Mouse (Mus musculus) hindlimb bud, embryonic 11.5 days (tissue): ENCODE results near the gene Ints5.

Source experiments
- DNase-seq: peaks from one replicate; pipeline ENCODE4 v3.0.0-alpha.2; 2012; ENCODE audit warnings: low read depth, low spot score; ENCODE audit errors: extremely low spot score

The Ints5 gene

DNA sequence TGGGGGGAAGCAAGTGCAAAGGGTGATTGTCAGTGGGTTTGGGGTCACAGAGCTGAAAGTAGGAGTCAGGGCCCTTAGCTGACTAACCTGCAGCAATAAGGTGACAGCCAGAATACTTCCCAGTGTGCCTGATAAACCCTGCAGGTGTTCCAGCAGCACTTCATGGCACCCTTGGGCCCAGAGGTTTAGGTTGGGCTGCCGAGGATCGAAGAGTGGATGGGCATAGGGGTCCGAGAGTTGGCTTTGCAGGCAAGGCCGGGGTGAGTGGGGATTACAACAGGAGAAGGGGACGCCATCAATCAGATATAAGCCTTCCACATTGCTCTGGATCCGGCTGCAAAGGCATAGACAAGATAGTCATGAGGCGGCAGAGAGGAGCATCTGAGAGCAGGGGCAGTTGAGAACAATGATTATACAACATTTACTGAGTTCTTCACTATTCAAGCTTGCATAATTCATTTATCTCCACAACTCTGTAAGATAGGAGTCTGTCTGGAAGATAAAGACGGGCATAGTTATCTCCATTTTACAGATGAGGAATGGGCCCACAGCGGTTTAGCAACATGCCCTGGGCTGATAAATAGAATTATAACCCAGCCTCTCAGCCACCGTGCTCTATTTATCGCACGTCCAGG, 35.2 kb downstream of the Ints5 start:
- DNase-seq = no peak

DNA sequence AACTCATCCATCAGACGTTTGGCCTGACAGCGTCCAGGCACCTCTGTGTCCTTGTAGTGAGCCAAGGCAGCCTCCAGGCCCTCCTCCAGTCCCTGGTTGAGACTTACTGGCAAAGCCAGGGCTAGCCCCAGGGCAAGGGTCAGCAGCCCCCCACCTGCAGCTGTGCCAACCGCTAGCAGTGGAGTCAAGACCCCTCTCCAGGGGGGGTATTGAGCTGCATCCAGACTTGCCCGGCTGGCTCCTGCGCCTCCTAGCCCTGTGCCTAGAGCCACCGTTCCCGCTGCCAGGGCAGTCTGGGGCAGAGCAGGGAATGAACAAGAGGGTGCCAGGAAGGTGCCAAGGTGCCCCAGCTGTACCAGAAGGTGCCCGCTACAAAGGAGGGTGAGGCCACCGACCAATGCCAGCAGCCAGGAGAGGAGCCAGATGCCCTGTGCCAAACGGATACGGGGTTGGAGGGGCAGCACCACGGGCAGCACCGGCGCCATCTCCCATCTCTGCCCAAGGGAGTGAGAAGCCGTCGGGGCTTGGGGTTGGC, 36.0 kb downstream of the Ints5 start:
- no peak for DNase-seq

DNA sequence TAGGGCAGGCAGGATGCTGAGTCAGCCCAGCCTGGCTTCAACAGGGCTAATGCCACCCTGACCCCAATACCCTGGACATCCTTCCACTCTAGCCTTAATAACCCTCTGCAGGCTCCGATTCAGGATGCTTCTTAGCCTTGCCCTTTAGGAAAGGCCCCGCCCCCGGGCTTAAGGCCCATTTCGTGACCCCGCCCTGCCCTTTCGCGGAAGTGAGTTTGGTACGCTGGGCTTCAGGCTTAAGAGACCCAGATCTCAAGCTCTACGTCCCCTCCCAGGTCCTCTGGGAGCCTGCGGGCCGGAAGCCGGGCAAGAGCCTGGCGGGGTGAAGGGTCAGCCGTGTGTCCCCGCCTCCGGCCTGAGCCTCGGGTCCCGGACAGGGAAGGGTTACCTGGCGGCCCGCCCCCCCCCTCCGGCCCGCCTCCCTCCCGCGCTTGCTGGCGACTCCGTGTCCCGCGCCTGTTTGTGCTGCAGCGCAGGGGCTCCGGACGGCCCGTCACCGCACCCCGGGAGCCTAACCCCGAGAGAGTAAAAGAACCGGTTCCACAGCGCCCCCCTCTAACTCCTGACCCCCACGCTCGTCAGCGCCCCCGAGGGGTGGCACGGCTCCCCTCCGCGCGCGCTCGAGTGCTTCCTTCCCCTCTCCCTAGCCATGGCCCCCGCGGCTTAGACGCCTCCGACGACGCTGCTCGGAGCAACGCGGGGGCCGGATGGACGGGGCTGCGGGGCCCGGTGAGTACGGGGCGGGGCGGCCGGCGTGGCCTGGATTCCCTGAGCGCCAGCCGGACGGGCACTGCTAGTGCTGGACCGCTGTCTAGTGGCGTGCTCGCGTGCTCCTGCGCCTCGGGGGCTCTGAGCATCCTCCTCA, 36.7 kb downstream of the Ints5 start, which contains the start of the genes Rom1 and Eml3:
Rom1 (minus strand) TSS at position 133 of the 865 bp plus-strand sequence.
Eml3 (plus strand) TSS at position 329 of the 865 bp plus-strand sequence.
- no peak for DNase-seq

GRCm38 (mm10) chr19:8930117-8930516, 37.3 kb downstream of the Ints5 start:
- no peak for DNase-seq

GRCm38 (mm10) chr19:8930771-8931170, 38.0 kb downstream of the Ints5 start:
- DNase-seq = no peak

- DNase-seq = no peak
Observed at GRCm38 (mm10) chr19:8936736-8937135, 43.9 kb downstream of the Ints5 start.

DNA sequence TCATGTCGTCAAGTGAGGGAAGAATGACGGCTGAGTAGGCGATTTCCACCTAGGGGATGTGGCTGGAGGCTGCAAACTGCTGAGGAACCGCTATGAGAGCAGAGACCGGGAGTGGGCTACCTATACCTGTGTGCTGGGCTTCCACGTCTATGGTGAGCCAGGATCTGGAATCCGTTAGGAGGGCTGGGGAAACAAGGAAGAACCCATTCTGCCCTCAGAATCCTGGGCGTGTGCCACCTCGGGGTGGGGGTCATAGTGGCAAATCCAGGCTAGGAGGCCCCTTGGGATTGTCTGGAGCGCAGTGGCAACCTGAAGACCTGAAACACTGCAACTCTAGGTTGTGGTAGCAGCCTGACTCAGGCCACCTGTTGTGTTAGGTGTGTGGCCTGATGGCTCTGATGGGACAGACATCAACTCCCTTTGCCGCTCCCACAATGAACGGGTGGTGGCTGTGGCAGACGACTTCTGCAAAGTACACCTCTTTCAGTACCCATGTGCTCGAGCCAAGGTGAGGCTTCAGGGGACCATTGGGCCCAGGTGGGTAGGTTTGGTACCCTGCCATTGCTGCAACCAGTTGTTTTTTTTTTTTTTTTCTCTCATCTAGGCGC, 47.8 kb downstream of the Ints5 start:
- DNase-seq = no peak

DNA sequence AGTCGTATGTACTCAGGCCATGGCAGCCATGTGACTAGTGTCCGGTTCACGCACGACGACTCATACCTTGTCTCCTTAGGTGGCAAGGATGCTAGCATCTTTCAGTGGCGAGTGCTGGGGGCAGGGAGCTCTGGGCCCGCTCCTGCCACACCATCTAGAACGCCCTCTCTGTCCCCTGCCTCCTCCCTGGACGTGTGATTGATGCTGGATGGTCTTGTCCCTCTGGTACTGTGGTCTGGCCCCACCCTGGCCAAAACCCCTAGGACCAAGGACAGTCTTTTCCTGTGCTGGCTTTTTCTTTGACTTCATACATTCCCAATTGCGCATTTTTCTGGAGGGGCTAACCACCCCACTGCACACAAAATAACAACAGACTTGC, 48.3 kb downstream of the Ints5 start:
- DNase-seq = no peak

- peak; percentile 90 for DNase-seq
Observed at GRCm38 (mm10) chr19:8941515-8942217, 48.9 kb downstream of the Ints5 start, which contains the start of gene Mta2. Gene Mta2, plus strand, starts transcription at chr19:8941875.

GRCm38 (mm10) chr19:8942276-8942964, 49.6 kb downstream of the Ints5 start:
- DNase-seq = no peak

GRCm38 (mm10) chr19:8943047-8943446, 50.2 kb downstream of the Ints5 start:
- no peak for DNase-seq

DNA sequence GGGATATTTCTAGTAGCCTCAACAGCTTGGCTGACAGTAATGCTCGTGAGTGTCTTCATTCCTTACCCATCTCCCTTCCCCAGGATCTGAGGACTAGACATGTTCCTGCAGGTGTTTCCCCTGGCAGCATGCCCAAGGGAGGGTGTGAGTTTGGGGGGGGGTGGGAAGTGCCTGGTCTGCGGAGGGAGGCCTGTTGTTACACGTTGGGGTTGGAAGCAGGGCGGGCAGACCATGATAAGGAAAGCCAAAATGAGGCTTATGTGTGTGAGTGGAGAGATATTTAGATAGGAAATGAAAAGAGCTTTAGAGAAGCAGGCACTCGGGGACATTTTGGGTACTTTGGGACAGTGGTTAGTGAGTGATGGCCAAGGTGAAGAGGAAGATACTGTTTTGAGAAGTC, 51.3 kb downstream of the Ints5 start:
- no peak for DNase-seq

GRCm38 (mm10) chr19:8944750-8945149, 51.9 kb downstream of the Ints5 start:
- DNase-seq = no peak

- DNase-seq = no peak
Observed at GRCm38 (mm10) chr19:8945251-8945650, 52.4 kb downstream of the Ints5 start.

DNA sequence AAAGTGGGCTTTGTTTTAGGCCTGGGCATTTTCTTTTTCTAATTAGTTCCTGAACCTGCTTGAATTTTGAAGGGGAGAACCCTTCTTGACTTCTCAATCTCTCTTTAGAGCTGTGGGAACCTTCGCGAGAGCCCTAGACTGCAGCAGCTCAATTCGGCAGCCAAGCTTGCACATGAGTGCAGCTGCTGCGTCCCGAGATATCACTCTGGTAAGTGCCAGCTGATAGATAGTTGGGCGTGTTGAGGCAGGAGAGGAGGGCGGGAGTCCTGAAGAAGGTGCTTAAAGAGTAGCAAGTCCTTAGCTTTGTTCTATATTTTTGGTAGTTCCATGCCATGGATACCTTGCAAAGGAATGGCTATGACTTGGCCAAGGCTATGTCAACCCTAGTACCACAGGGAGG, 54.1 kb downstream of the Ints5 start:
- DNase-seq = no peak
